Mouse (Mus musculus): ENCODE data around the gene Idua. TPM values are rescaled to one million over a fixed set of nuclear protein-coding genes. Genes with fewer than 3 reads are reported as not detected.

Idua gene
- total and polyA plus RNA-seq, 3 experiments, result 1.5 to 9.5 TPM; not detected in 1

- TF ChIP-seq BHLHE40 (IDR thresholded peaks at IDR 0.05; ENCODE audit: borderline replicate concordance, low read depth, low read length) (peak; percentile 55; the same call in 1 of the 2 replicates), MXI1 (IDR thresholded peaks at IDR 0.05; ENCODE audit: low read depth, low read length) (peak; percentile 69), ZMIZ1 (IDR thresholded peaks at IDR 0.05; ENCODE audit: low read depth, low read length) (0 out of 2 replicates have a peak, but pooled peaks have one; percentile 51), MYB (IDR thresholded peaks at IDR 0.05; ENCODE audit: low read depth, low read length) (no peak), ETS1 (IDR thresholded peaks at IDR 0.05; ENCODE audit: low read depth, low read length) (no peak), EP300 (IDR thresholded peaks at IDR 0.05; ENCODE audit: low read depth in 1 of 2, low read length in 2 of 2) (no peak), ZC3H11A (IDR thresholded peaks at IDR 0.05; ENCODE audit: low read depth, low read length) (no peak), JUND (IDR thresholded peaks at IDR 0.05; ENCODE audit: low read depth, low read length) (no peak), MAZ (IDR thresholded peaks at IDR 0.05; ENCODE audit: low read depth, low read length) (peak; percentile 80; the same call in 1 of the 2 replicates)
These were observed 33.7 kb downstream of the Idua start (continued) for GRCm38 (mm10) chr5:108693872-108694288.

GRCm38 (mm10) chr5:108694352-108695261, 34.5 kb downstream of the Idua start:
- H3K79me2 ChIP-seq (ENCODE audit: control insufficient read depth, insufficient read depth, low read length, poor library complexity), result peaks cover 3% of the 10 kb centered on the region; the same call in 1 of the 2 replicates
- H3K4me1 ChIP-seq (ENCODE audit: control insufficient read depth in 1 of 2, insufficient read depth in 2 of 2, low read length in 2 of 2), result peaks cover 4 to 5% of the 10 kb centered on the region in 2 experiments; a peak in 2 of 4 replicates
- peak; percentile 69 for DNase-seq (ENCODE audit: low read depth, low spot score)
- no peaks in the 10 kb centered on the region for H3K9me3 ChIP-seq (replicated peaks; ENCODE audit: insufficient read depth, low read length)
- peak overlapping the region; percentile 80 for H3K9ac ChIP-seq (ENCODE audit: control insufficient read depth, low read depth, low read length, poor library complexity, severe bottlenecking)
- no peak overlapping the region for H3K27ac ChIP-seq (ENCODE audit: control insufficient read depth, low read depth, low read length)
- H3K36me3 ChIP-seq (ENCODE audit: control insufficient read depth in 1 of 2, insufficient read depth in 2 of 2, low read length in 2 of 2), result no peaks in the 10 kb centered on the region
- no peak for TF ChIP-seq NELFE (IDR thresholded peaks at IDR 0.05; ENCODE audit: low read depth, low read length)
- 0 out of 2 replicates have a peak, but pooled peaks have one; percentile 16 for TF ChIP-seq TCF12 (IDR thresholded peaks at IDR 0.05; ENCODE audit: low read depth, low read length)
- TF ChIP-seq SIN3A (IDR thresholded peaks at IDR 0.05; ENCODE audit: low read length), result peak; percentile 15
- 0 out of 2 replicates have a peak, but pooled peaks have one; percentile 36 for TF ChIP-seq USF1 (IDR thresholded peaks at IDR 0.05; ENCODE audit: low read depth, low read length)
- no peak for TF ChIP-seq POLR2AphosphoS2 (IDR thresholded peaks at IDR 0.05; ENCODE audit: low read length)
- TF ChIP-seq MXI1 (IDR thresholded peaks at IDR 0.05; ENCODE audit: low read depth, low read length), result peak; percentile 66; the same call in 1 of the 2 replicates
- TF ChIP-seq ZKSCAN1 (IDR thresholded peaks at IDR 0.05; ENCODE audit: low read depth, low read length), result no peak
- no peak for TF ChIP-seq MAX (IDR thresholded peaks at IDR 0.05; ENCODE audit: low read length)
- H3K4me3 ChIP-seq (ENCODE audit: control insufficient read depth in 1 of 2, insufficient read depth in 1 of 2, low read depth in 2 of 2, low read length in 2 of 2), result peak overlapping the region; percentile 50 to 88
- no peaks in the 10 kb centered on the region for H3K27me3 ChIP-seq (ENCODE audit: control insufficient read depth in 1 of 2, insufficient read depth in 2 of 2, low read length in 2 of 2)

- H3K36me3 ChIP-seq (ENCODE audit: control insufficient read depth in 1 of 2, insufficient read depth in 2 of 2, low read length in 2 of 2), result no peaks in the 10 kb centered on the region
- no peaks in the 10 kb centered on the region for H3K27me3 ChIP-seq (ENCODE audit: control insufficient read depth in 1 of 2, insufficient read depth in 2 of 2, low read length in 2 of 2)
- peaks cover 4 to 5% of the 10 kb centered on the region in 2 experiments; a peak in 2 of 4 replicates for H3K4me1 ChIP-seq (ENCODE audit: control insufficient read depth in 1 of 2, insufficient read depth in 2 of 2, low read length in 2 of 2)
- no peaks in the 10 kb centered on the region for H3K9me3 ChIP-seq (replicated peaks; ENCODE audit: insufficient read depth, low read length)
- peaks cover 3% of the 10 kb centered on the region; the same call in 1 of the 2 replicates for H3K79me2 ChIP-seq (ENCODE audit: control insufficient read depth, insufficient read depth, low read length, poor library complexity)
- TF ChIP-seq ELF1 (IDR thresholded peaks at IDR 0.05; ENCODE audit: low read depth, low read length), result no peak
- TF ChIP-seq CHD2 (IDR thresholded peaks at IDR 0.05; ENCODE audit: low read length), result no peak
- no peak for TF ChIP-seq POLR2A (IDR thresholded peaks at IDR 0.05; ENCODE audit: control insufficient read depth in 1 of 2, insufficient read depth in 1 of 2, low read depth in 1 of 2, low read length in 2 of 2, poor library complexity in 1 of 2)
- H3K4me3 ChIP-seq (ENCODE audit: control insufficient read depth in 1 of 2, insufficient read depth in 1 of 2, low read depth in 2 of 2, low read length in 2 of 2), result no peak overlapping the region
- no peak for DNase-seq (ENCODE audit: low read depth, low spot score)
- no peak overlapping the region for H3K27ac ChIP-seq (ENCODE audit: control insufficient read depth, low read depth, low read length)
- H3K9ac ChIP-seq (ENCODE audit: control insufficient read depth, low read depth, low read length, poor library complexity, severe bottlenecking), result no peak overlapping the region
These were observed 35.7 kb downstream of the Idua start for GRCm38 (mm10) chr5:108695861-108696260.

All from MEL (cell line).